Mouse (Mus musculus): ENCODE measurements around the gene Abcg8.

DNA sequence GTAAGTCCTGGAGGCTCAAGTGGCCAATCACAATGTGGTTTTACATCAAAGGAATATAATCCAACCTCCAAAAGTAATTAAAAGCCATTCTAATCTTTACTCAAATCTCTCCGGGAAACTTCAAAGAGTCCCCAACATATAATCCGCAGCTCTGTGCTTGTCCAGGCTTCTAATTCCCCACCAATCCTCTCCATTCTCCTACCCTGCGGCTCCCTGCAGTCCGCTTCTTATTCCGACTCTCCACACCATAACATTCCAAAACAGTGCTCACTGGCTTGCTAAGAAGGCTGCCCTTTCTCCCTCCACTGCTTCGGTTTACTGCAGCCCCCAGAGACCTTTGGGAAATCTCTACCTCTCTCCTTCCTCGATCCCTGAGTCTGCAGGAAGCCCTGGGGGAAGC lies 2.1 kb upstream of the Abcg8 start:
- no peak for TF ChIP-seq CTCF (IDR thresholded peaks at IDR 0.05; ENCODE audit: low read depth, low read length)
- TF ChIP-seq POLR2A (IDR thresholded peaks at IDR 0.05; ENCODE audit: extremely low read depth, insufficient read depth, low read length), result no peak

Data from liver, adult 2 months (tissue).